Mouse (Mus musculus) ovary, postnatal 14 days (tissue): ENCODE measurements around the gene Apom.

Experiments
- DNase-seq: peaks from one replicate; pipeline ENCODE4 v3.0.0; 2022; ENCODE audit warnings: low spot score

The Apom gene

GRCm38 (mm10) chr17:35131500-35132173 is at the start of gene Apom:
Apom (minus strand) TSS chr17:35132050.
- DNase-seq, result no peak

- DNase-seq, result no peak
These were observed 48.2 kb upstream of the Apom start for GRCm38 (mm10) chr17:35180093-35180492.

- peak; percentile 62 for DNase-seq
These were observed 46.7 kb upstream of the Apom start for GRCm38 (mm10) chr17:35178528-35178927.

GRCm38 (mm10) chr17:35175968-35176367 is 44.1 kb upstream of the Apom start, which contains the start of gene Aif1:
Aif1 (minus strand) TSS chr17:35176068.
- DNase-seq, result no peak

- no peak for DNase-seq
These were observed 43.5 kb upstream of the Apom start for GRCm38 (mm10) chr17:35175382-35175781.

- no peak for DNase-seq
These were observed 42.5 kb upstream of the Apom start for GRCm38 (mm10) chr17:35174201-35174977.

- DNase-seq, result no peak
These were observed 41.5 kb upstream of the Apom start for GRCm38 (mm10) chr17:35173329-35173728.

GRCm38 (mm10) chr17:35172445-35173234 is 40.8 kb upstream of the Apom start:
- DNase-seq, result no peak

GRCm38 (mm10) chr17:35168541-35169207 is 36.8 kb upstream of the Apom start:
- no peak for DNase-seq

- DNase-seq, result no peak
These were observed 35.9 kb upstream of the Apom start for GRCm38 (mm10) chr17:35167794-35168193.

GRCm38 (mm10) chr17:35166352-35167035 is 34.6 kb upstream of the Apom start:
- peak; percentile 52 for DNase-seq

- DNase-seq, result no peak
These were observed 33.8 kb upstream of the Apom start for GRCm38 (mm10) chr17:35165451-35166155.

GRCm38 (mm10) chr17:35164568-35165450 is 33.0 kb upstream of the Apom start, which contains the start of gene Prrc2a:
Prrc2a (minus strand) TSS chr17:35164897.
- DNase-seq, result peak; percentile 95

- DNase-seq, result no peak
These were observed 32.3 kb upstream of the Apom start for GRCm38 (mm10) chr17:35164218-35164567.

- no peak for DNase-seq
These were observed 31.7 kb upstream of the Apom start for GRCm38 (mm10) chr17:35163326-35164081.

- DNase-seq, result no peak
These were observed 30.9 kb upstream of the Apom start for GRCm38 (mm10) chr17:35162730-35163129.

- no peak for DNase-seq
These were observed 30.3 kb upstream of the Apom start for GRCm38 (mm10) chr17:35162121-35162520.

- no peak for DNase-seq
These were observed 29.6 kb upstream of the Apom start for GRCm38 (mm10) chr17:35161421-35161820.

GRCm38 (mm10) chr17:35159638-35160037 is 27.8 kb upstream of the Apom start:
- no peak for DNase-seq
